Mouse (Mus musculus) heart, embryonic 16.5 days (tissue): ENCODE data around the gene Myl6b. TPM values are rescaled to one million over a fixed set of nuclear protein-coding genes. Genes with fewer than 3 reads are reported as not detected.
"Not testable (repeated sequence)": the region's sequence is repeated elsewhere in the genome, so short reads cannot be mapped to it uniquely, and the experiment has no call there.

Source experiments
- ATAC-seq: fragments of 200-750 bp; cut with Nextera tagmentation; replicated peaks from 2 replicates; pipeline ENCODE4 v1.8.0; 2017; ENCODE audit warnings: moderate number of reproducible peaks; ENCODE audit not compliant: insufficient read depth, low FRiP score; ENCODE audit errors: extremely low read depth
- H3K27ac ChIP-seq: fragments of 300-500 bp; sonication (generic); 2 replicates; pipeline ENCODE4 v1.5.1; 2014; ENCODE audit warnings: mild to moderate bottlenecking, low read length, control low read depth, moderate library complexity
- H3K27me3 ChIP-seq: fragments of 300-500 bp; sonication (generic); 2 replicates; pipeline ENCODE4 v1.6.1; 2014; ENCODE audit warnings: low read length, mixed read lengths; ENCODE audit not compliant: control insufficient read depth, insufficient read depth
- H3K36me3 ChIP-seq: fragments of 300-500 bp; sonication (generic); 2 replicates; pipeline ENCODE4 v1.6.1; 2014; ENCODE audit not compliant: control insufficient read depth, insufficient read depth
- H3K4me1 ChIP-seq: fragments of 300-500 bp; sonication (generic); 2 replicates; pipeline ENCODE4 v1.6.1; 2014; ENCODE audit warnings: low read length, mixed read lengths; ENCODE audit not compliant: control insufficient read depth, insufficient read depth
- H3K4me2 ChIP-seq: fragments of 300-500 bp; sonication (generic); 2 replicates; pipeline ENCODE4 v1.6.1; 2014; ENCODE audit warnings: low read depth, mild to moderate bottlenecking, control low read depth, low read length
- H3K4me3 ChIP-seq: fragments of 300-500 bp; sonication (generic); 2 replicates; pipeline ENCODE4 v1.5.1; 2014; ENCODE audit warnings: mild to moderate bottlenecking, control low read depth, low read length
- H3K9ac ChIP-seq: fragments of 300-500 bp; sonication (generic); 2 replicates; pipeline ENCODE4 v1.6.1; 2014; ENCODE audit warnings: low read length, control low read depth
- H3K9me3 ChIP-seq: fragments of 300-500 bp; sonication (generic); replicated peaks from 2 replicates; pipeline ENCODE4 v1.6.1; 2016; ENCODE audit warnings: low read length; ENCODE audit not compliant: control insufficient read depth
- WGBS: fragments of 180-500 bp; shearing (Covaris S2); extraction: QIAGEN DNeasy Blood & Tissue Kit; methylation state at CpG from one replicate; pipeline ENCODE4 v1.1.7; 2014; 5-methylcytosine and 5-hydroxymethylcytosine counted together
- polyA plus RNA-seq: library from polyadenylated mRNA; unstranded; fragments of >200 nt; fragmentation: Nextera tagmentation; extraction: Ambion mirVana; gene quantifications from 2 replicates; pipeline ENCODE4 v1.2.1, GENCODE M21; 2015

Gene Myl6b
- polyA plus RNA-seq, 1 experiment from 2014 or later, result 4.4 TPM

GRCm38 (mm10) chr10:128493319-128493694, 5.2 kb downstream of the Myl6b start:
- peak overlapping the region; percentile 78 for H3K4me2 ChIP-seq
- peak overlapping the region; percentile 99 for H3K27ac ChIP-seq
- no peak; the same call in 1 of the 2 replicates for ATAC-seq
- H3K36me3 ChIP-seq, result peaks cover 33% of the 10 kb centered on the region
- peaks cover 54% of the 10 kb centered on the region for H3K4me1 ChIP-seq
- H3K4me3 ChIP-seq, result peak overlapping the region; percentile 75
- peak overlapping the region; percentile 88 for H3K9ac ChIP-seq
- no peaks in the 10 kb centered on the region for H3K27me3 ChIP-seq
- 0% methylated on average over 12 of the region's 12 CpGs for WGBS
- H3K9me3 ChIP-seq, result no peaks in the 10 kb centered on the region

GRCm38 (mm10) chr10:128492633-128493311, 5.7 kb downstream of the Myl6b start:
- Histone ChIP-seq H3K4me2 (peak overlapping the region; percentile 78), H3K4me3 (peak overlapping the region; percentile 75), H3K9me3 (no peaks in the 10 kb centered on the region), H3K27me3 (no peaks in the 10 kb centered on the region), H3K9ac (peak overlapping the region; percentile 88), H3K27ac (peak overlapping the region; percentile 99), H3K36me3 (peaks cover 38% of the 10 kb centered on the region), H3K4me1 (peaks cover 49% of the 10 kb centered on the region)
- peak; percentile 55 for ATAC-seq
- WGBS, result 11% methylated on average over 12 of the region's 12 CpGs

- peaks cover 46% of the 10 kb centered on the region for H3K36me3 ChIP-seq
- H3K4me1 ChIP-seq, result peaks cover 47% of the 10 kb centered on the region
- peak overlapping the region; percentile 78 for H3K4me2 ChIP-seq
- ATAC-seq, H3K9me3 ChIP-seq, H3K27me3 ChIP-seq: not testable (repeated sequence)
- WGBS, result 20% methylated on average over 8 of the region's 8 CpGs
- peak overlapping the region; percentile 75 for H3K4me3 ChIP-seq
- peak overlapping the region; percentile 99 for H3K27ac ChIP-seq
- peak overlapping the region; percentile 88 for H3K9ac ChIP-seq
Measured at GRCm38 (mm10) chr10:128492051-128492450, 6.4 kb downstream of the Myl6b start.

GRCm38 (mm10) chr10:128491495-128491894, 7.0 kb downstream of the Myl6b start:
- H3K4me3 ChIP-seq, result peak overlapping the region; percentile 75
- H3K4me1 ChIP-seq, result peaks cover 42% of the 10 kb centered on the region
- peak overlapping the region; percentile 99 for H3K27ac ChIP-seq
- no peaks in the 10 kb centered on the region for H3K9me3 ChIP-seq
- H3K9ac ChIP-seq, result peak overlapping the region; percentile 88
- H3K36me3 ChIP-seq, result peaks cover 47% of the 10 kb centered on the region
- ATAC-seq, result no peak
- H3K4me2 ChIP-seq, result peak overlapping the region; percentile 78
- 22% methylated on average over 6 of the region's 6 CpGs for WGBS
- H3K27me3 ChIP-seq, result no peaks in the 10 kb centered on the region

- H3K4me1 ChIP-seq, result peaks cover 37% of the 10 kb centered on the region
- peak overlapping the region; percentile 99 for H3K27ac ChIP-seq
- no peaks in the 10 kb centered on the region for H3K27me3 ChIP-seq
- 27% methylated on average over 5 of the region's 5 CpGs for WGBS
- H3K36me3 ChIP-seq, result peaks cover 53% of the 10 kb centered on the region
- H3K4me3 ChIP-seq, result peak overlapping the region; percentile 75
- H3K9me3 ChIP-seq, result no peaks in the 10 kb centered on the region
- H3K4me2 ChIP-seq, result peak overlapping the region; percentile 78
- peak overlapping the region; percentile 88 for H3K9ac ChIP-seq
- ATAC-seq, result no peak
Measured at GRCm38 (mm10) chr10:128490912-128491311, 7.6 kb downstream of the Myl6b start.

GRCm38 (mm10) chr10:128490232-128490631, 8.3 kb downstream of the Myl6b start:
- H3K36me3 ChIP-seq, result peaks cover 60% of the 10 kb centered on the region

GRCm38 (mm10) chr10:128489785-128490184, 8.7 kb downstream of the Myl6b start:
- Histone ChIP-seq H3K27ac (peak overlapping the region; percentile 99), H3K4me3 (no peak overlapping the region), H3K4me1 (peaks cover 27% of the 10 kb centered on the region), H3K27me3 (no peaks in the 10 kb centered on the region), H3K9ac (peak overlapping the region; percentile 9), H3K4me2 (peak overlapping the region; percentile 18; the same call in 1 of the 2 replicates), H3K36me3 (peaks cover 60% of the 10 kb centered on the region), H3K9me3 (no peaks in the 10 kb centered on the region)
- 33% methylated on average over 4 of the region's 4 CpGs for WGBS
- no peak for ATAC-seq

More at GRCm38 (mm10) chr10:128490232-128490631, 8.3 kb downstream of the Myl6b start:
- H3K4me2 ChIP-seq, result peak overlapping the region; percentile 18; the same call in 1 of the 2 replicates
- no peak for ATAC-seq
- H3K4me1 ChIP-seq, result peaks cover 31% of the 10 kb centered on the region
- WGBS, result 16% methylated on average over 5 of the region's 5 CpGs
- no peaks in the 10 kb centered on the region for H3K9me3 ChIP-seq
- no peak overlapping the region for H3K4me3 ChIP-seq
- H3K27me3 ChIP-seq, result no peaks in the 10 kb centered on the region
- peak overlapping the region; percentile 99 for H3K27ac ChIP-seq
- H3K9ac ChIP-seq, result no peak overlapping the region; the same call in 1 of the 2 replicates

GRCm38 (mm10) chr10:128489380-128489779, 9.1 kb downstream of the Myl6b start:
- H3K4me3 ChIP-seq, result no peak overlapping the region

GRCm38 (mm10) chr10:128488776-128489175, 9.7 kb downstream of the Myl6b start:
- no peak for ATAC-seq
- WGBS, result 70% methylated on average over 4 of the region's 4 CpGs
- Histone ChIP-seq H3K27ac (0 out of 2 replicates have a peak overlapping the region, but pooled peaks have one; percentile 6), H3K36me3 (peaks cover 68% of the 10 kb centered on the region), H3K9me3 (no peaks in the 10 kb centered on the region), H3K9ac (no peak overlapping the region), H3K4me1 (peaks cover 26% of the 10 kb centered on the region), H3K27me3 (no peaks in the 10 kb centered on the region), H3K4me3 (no peak overlapping the region), H3K4me2 (no peak overlapping the region)

More at GRCm38 (mm10) chr10:128489380-128489779, 9.1 kb downstream of the Myl6b start:
- ATAC-seq, result no peak
- Histone ChIP-seq H3K4me1 (peaks cover 26% of the 10 kb centered on the region), H3K27me3 (no peaks in the 10 kb centered on the region), H3K36me3 (peaks cover 62% of the 10 kb centered on the region), H3K9me3 (no peaks in the 10 kb centered on the region), H3K27ac (peak overlapping the region; percentile 99), H3K9ac (peak overlapping the region; percentile 9; the same call in 1 of the 2 replicates), H3K4me2 (no peak overlapping the region)
- WGBS, result 47% methylated on average over 5 of the region's 5 CpGs
